27 mouse cellular contexts compared by ENCODE assay signal in genomic region chr2:20076118-20076796, GRCm38 (mm10).
DNase-seq lines count a peak whose midpoint lies in the region; TF ChIP-seq lines count a peak whose summit lies in the region.
"Had no signal": no experiment of that assay in that cellular context is flagged by ENCODE, and none has a peak within 500 bp of the region (broad histone marks: within the 10 kb centered on the region; RNA-seq: fewer than 3 reads in every experiment).

No protein-coding gene starts in this region.

- peak overlapping the region; percentile 10 for H3K27ac ChIP-seq in cortical plate, adult 2 months (ENCODE audit: insufficient read depth, low read length)
- H3K27ac ChIP-seq: embryonic facial prominence, embryonic 10.5 days; embryonic facial prominence, embryonic 13.5 days; forebrain, embryonic 12.5 days; forebrain, embryonic 15.5 days; gastrocnemius, adult 2 months; heart, embryonic 15.5 days; hindbrain, embryonic 10.5 days; hindbrain, embryonic 13.5 days had no signal

- H3K4me3 ChIP-seq in cortical plate, adult 2 months (ENCODE audit: insufficient read depth, low read length) = no peak overlapping the region
- H3K4me3 ChIP-seq: embryonic facial prominence, embryonic 10.5 days; embryonic facial prominence, embryonic 13.5 days; erythroblast, embryonic 14.5 days; forebrain, embryonic 12.5 days; forebrain, embryonic 15.5 days; gastrocnemius, adult 2 months; heart, embryonic 12.5 days; heart, embryonic 15.5 days; hindbrain, embryonic 10.5 days; hindbrain, embryonic 13.5 days had no signal

- no peak for TF ChIP-seq POLR2A in cortical plate, adult 2 months (IDR thresholded peaks at IDR 0.05; ENCODE audit: extremely low read depth, insufficient read depth, low read length)

- no peaks in the 10 kb centered on the region; the same call in 1 of the 2 replicates for H3K4me1 ChIP-seq in cortical plate, adult 2 months (ENCODE audit: control insufficient read depth, insufficient read depth, low read length)
- H3K4me1 ChIP-seq: embryonic facial prominence, embryonic 13.5 days; forebrain, embryonic 12.5 days; heart, embryonic 12.5 days; heart, embryonic 15.5 days; hindbrain, embryonic 10.5 days; hindbrain, embryonic 13.5 days had no signal

- peak; percentile 15 for DNase-seq in left cerebral cortex, adult 11 months (ENCODE audit: low spot score)
- no peak for DNase-seq in left cerebral cortex, adult 8-10 months (ENCODE audit: low spot score in 2 of 2)
- peak; percentile 8 to 21 for DNase-seq in right cerebral cortex, adult 2 months (ENCODE audit: low spot score in 2 of 2)
- no peak for DNase-seq in right cerebral cortex, postnatal 36 days (ENCODE audit: low spot score in 2 of 2)
- DNase-seq in heart, adult 18-20 months = no peak
- no peak for DNase-seq in urinary bladder, postnatal 14 days (ENCODE audit: low spot score)
- DNase-seq: adrenal gland, adult 8-10 months; adrenal gland, postnatal 25 days; cerebellum, adult 18-20 months; cerebellum, adult 9-10 months; cerebellum, postnatal 14 days; embryo, embryonic 11 days; gastrocnemius, adult 2 months; gastrocnemius, postnatal 14 days; heart, adult 11 months; heart, postnatal 10 days; heart, postnatal 36 days had no signal

- TF ChIP-seq CTCF in cortical plate, adult 2 months (IDR thresholded peaks at IDR 0.05; ENCODE audit: extremely low read depth, insufficient read depth, low read length) = no peak

Comparison
In these comparisons a context has a peak if more than half of its experiments do, and no peak if none do; other contexts are left out.
1. DNase-seq: peak in left cerebral cortex, adult 11 months (single experiment) and right cerebral cortex, adult 2 months (2 of 2); none in left cerebral cortex, adult 8-10 months (0 of 2), right cerebral cortex, postnatal 36 days (0 of 2), heart, adult 18-20 months (0 of 2) and urinary bladder, postnatal 14 days (single experiment).